Mouse (Mus musculus): Measurements from ENCODE around the gene Dnase1l3. TPM values are rescaled to one million over a fixed set of nuclear protein-coding genes. Genes with fewer than 3 reads are reported as not detected.
A peak's percentile ranks its signal among the peaks of the same experiment; 100 is the strongest.
"Not testable (repeated sequence)": the region's sequence is repeated elsewhere in the genome, so short reads cannot be mapped to it uniquely, and the experiment has no call there.

The Dnase1l3 gene
- polyA plus RNA-seq, 2 experiments, result 0.68 to 2.1 TPM

GRCm38 (mm10) chr14:8007486-8007885 lies 13.1 kb upstream of the Dnase1l3 start:
- Histone ChIP-seq H3K4me3 (ENCODE audit: insufficient read depth in 1 of 2, low read depth in 2 of 2, low read length in 2 of 2) (no peak overlapping the region), H3K36me3 (replicated peaks; ENCODE audit: control insufficient read depth, insufficient read depth, low read depth) (no peaks in the 10 kb centered on the region), H3K9ac (replicated peaks) (no peak overlapping the region), H3K27me3 (ENCODE audit: control insufficient read depth, insufficient read depth, low read length) (peaks cover 15% of the 10 kb centered on the region), H3K9me3 (ENCODE audit: control insufficient read depth, low read length) (no peaks in the 10 kb centered on the region), H3K27ac (no peak overlapping the region), H3K4me1 (replicated peaks; ENCODE audit: control insufficient read depth in 2 of 2, insufficient read depth in 2 of 2, low read length in 1 of 2) (peaks cover 0 to 7% of the 10 kb centered on the region in 2 experiments; a peak in 2 of 4 replicates), H3K4me2 (ENCODE audit: low read depth) (no peak overlapping the region)
- ATAC-seq (ENCODE audit: insufficient read depth) (no peak), DNase-seq (ENCODE audit: low read depth in 3 of 3, low spot score in 3 of 3) (no peak)
- TF ChIP-seq EP300 (IDR thresholded peaks at IDR 0.05; ENCODE audit: low read depth) (no peak), CTCF (IDR thresholded peaks at IDR 0.05; ENCODE audit: low read depth) (no peak)
- WGBS (ENCODE audit: insufficient replicate concordance), result 48% methylated on average over 2 of the region's 2 CpGs

DNA sequence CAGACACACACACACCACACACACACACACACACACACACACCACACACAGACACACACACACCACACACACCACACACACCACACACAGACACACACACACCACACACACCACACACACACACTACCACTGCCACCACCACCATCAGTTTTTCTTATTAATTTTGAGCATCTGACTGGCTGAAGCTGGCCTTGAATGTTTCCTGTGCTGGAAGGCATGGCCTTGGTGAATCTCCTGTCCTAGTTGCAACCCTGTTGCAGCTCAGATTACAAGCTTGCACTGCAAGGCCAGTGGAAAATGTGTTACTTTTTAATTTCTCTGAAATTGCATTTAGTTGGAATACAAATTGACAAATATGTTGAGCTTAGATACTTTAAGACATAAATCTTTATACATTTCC lies 12.7 kb upstream of the Dnase1l3 start:
- TF ChIP-seq CTCF (IDR thresholded peaks at IDR 0.05; ENCODE audit: low read depth) (no peak), EP300 (IDR thresholded peaks at IDR 0.05; ENCODE audit: low read depth) (no peak)
- H3K9ac ChIP-seq (replicated peaks), result no peak overlapping the region
- H3K4me3 ChIP-seq (ENCODE audit: insufficient read depth in 1 of 2, low read depth in 2 of 2, low read length in 2 of 2), result no peak overlapping the region
- DNase-seq (ENCODE audit: low read depth in 3 of 3, low spot score in 3 of 3), result no peak
- H3K27me3 ChIP-seq (ENCODE audit: control insufficient read depth, insufficient read depth, low read length), result peaks cover 19% of the 10 kb centered on the region
- H3K27ac ChIP-seq, result no peak overlapping the region
- no peak overlapping the region for H3K4me2 ChIP-seq (ENCODE audit: low read depth)
- no peaks in the 10 kb centered on the region for H3K9me3 ChIP-seq (ENCODE audit: control insufficient read depth, low read length)
- ATAC-seq (ENCODE audit: insufficient read depth), result no peak
- no peaks in the 10 kb centered on the region for H3K36me3 ChIP-seq (replicated peaks; ENCODE audit: control insufficient read depth, insufficient read depth, low read depth)
- H3K4me1 ChIP-seq (replicated peaks; ENCODE audit: control insufficient read depth in 2 of 2, insufficient read depth in 2 of 2, low read length in 1 of 2), result peaks cover 0 to 9% of the 10 kb centered on the region in 2 experiments; a peak in 2 of 4 replicates

- not testable (repeated sequence) for H3K4me2 ChIP-seq (ENCODE audit: low read depth); DNase-seq (ENCODE audit: low read depth in 3 of 3, low spot score in 3 of 3); H3K4me1 ChIP-seq (replicated peaks; ENCODE audit: control insufficient read depth in 2 of 2, insufficient read depth in 2 of 2, low read length in 1 of 2); H3K27ac ChIP-seq; H3K9ac ChIP-seq (replicated peaks); H3K9me3 ChIP-seq (ENCODE audit: control insufficient read depth, low read length); H3K36me3 ChIP-seq (replicated peaks; ENCODE audit: control insufficient read depth, insufficient read depth, low read depth); H3K4me3 ChIP-seq (ENCODE audit: insufficient read depth in 1 of 2, low read depth in 2 of 2, low read length in 2 of 2); ATAC-seq (ENCODE audit: insufficient read depth)
- peaks cover 25% of the 10 kb centered on the region for H3K27me3 ChIP-seq (ENCODE audit: control insufficient read depth, insufficient read depth, low read length)
- 48% methylated on average over 3 of the region's 3 CpGs for WGBS (ENCODE audit: insufficient replicate concordance)
Measured at GRCm38 (mm10) chr14:8006061-8006460, 11.7 kb upstream of the Dnase1l3 start.

GRCm38 (mm10) chr14:8003727-8004670 lies 9.6 kb upstream of the Dnase1l3 start:
- 31% methylated on average over 18 of the region's 18 CpGs for WGBS (ENCODE audit: insufficient replicate concordance)
- peaks cover 0 to 9% of the 10 kb centered on the region in 2 experiments; a peak in 2 of 4 replicates for H3K4me1 ChIP-seq (replicated peaks; ENCODE audit: control insufficient read depth in 2 of 2, insufficient read depth in 2 of 2, low read length in 1 of 2)
- TF ChIP-seq CTCF (IDR thresholded peaks at IDR 0.05; ENCODE audit: low read depth) (no peak), EP300 (IDR thresholded peaks at IDR 0.05; ENCODE audit: low read depth) (no peak)
- ATAC-seq (ENCODE audit: insufficient read depth) (no peak), DNase-seq (ENCODE audit: low read depth in 3 of 3, low spot score in 3 of 3) (no peak)
- H3K27me3 ChIP-seq (ENCODE audit: control insufficient read depth, insufficient read depth, low read length), result peaks cover 30% of the 10 kb centered on the region
- H3K9ac ChIP-seq (replicated peaks), result no peak overlapping the region
- peak overlapping the region; percentile 47 to 59; a peak in 2 of 4 replicates for H3K4me3 ChIP-seq (ENCODE audit: insufficient read depth in 1 of 2, low read depth in 2 of 2, low read length in 2 of 2)
- no peaks in the 10 kb centered on the region for H3K9me3 ChIP-seq (ENCODE audit: control insufficient read depth, low read length)
- no peak overlapping the region for H3K27ac ChIP-seq
- H3K36me3 ChIP-seq (replicated peaks; ENCODE audit: control insufficient read depth, insufficient read depth, low read depth), result no peaks in the 10 kb centered on the region
- H3K4me2 ChIP-seq (ENCODE audit: low read depth), result peak overlapping the region; percentile 63

DNA sequence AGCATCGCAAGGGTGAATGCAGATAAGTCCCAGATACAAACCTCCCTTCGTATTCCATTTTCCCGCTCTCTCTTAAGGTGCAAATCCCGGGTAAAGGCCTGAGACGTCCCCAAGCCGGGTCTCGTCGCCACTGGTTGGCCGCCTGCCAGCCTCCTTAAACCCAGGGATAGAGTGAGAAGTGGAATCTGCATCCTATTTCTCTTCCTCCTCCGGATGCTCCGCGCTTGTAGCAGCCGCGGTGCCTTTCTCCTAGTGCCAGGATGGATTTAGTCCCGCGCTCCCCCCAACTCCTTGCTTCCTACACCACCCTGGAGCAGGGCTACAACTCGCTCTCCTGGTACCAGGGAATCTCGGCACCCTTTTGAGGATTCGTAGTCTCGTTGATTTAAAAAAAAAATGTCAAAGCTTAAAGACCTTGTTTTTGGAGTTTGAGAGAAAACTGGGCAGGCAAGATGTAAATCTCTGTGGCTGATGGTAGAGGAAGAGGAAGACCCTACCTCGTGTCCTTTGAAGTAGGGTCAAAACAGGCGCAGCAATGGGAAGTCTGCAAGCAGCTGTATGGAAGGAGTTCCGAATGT lies 8.8 kb upstream of the Dnase1l3 start:
- H3K27ac ChIP-seq, result no peak overlapping the region
- TF ChIP-seq CTCF (IDR thresholded peaks at IDR 0.05; ENCODE audit: low read depth) (no peak), EP300 (IDR thresholded peaks at IDR 0.05; ENCODE audit: low read depth) (no peak)

More for the DNA sequence above, 8.8 kb upstream of the Dnase1l3 start:
- 1% methylated on average over 23 of the region's 23 CpGs for WGBS (ENCODE audit: insufficient replicate concordance)
- no peak for ATAC-seq (ENCODE audit: insufficient read depth)
- H3K4me2 ChIP-seq (ENCODE audit: low read depth), result peak overlapping the region; percentile 63
- H3K27me3 ChIP-seq (ENCODE audit: control insufficient read depth, insufficient read depth, low read length), result peaks cover 30% of the 10 kb centered on the region
- DNase-seq (ENCODE audit: low read depth in 3 of 3, low spot score in 3 of 3), result no peak
- H3K9me3 ChIP-seq (ENCODE audit: control insufficient read depth, low read length), result no peaks in the 10 kb centered on the region
- H3K9ac ChIP-seq (replicated peaks), result no peak overlapping the region
- no peaks in the 10 kb centered on the region for H3K36me3 ChIP-seq (replicated peaks; ENCODE audit: control insufficient read depth, insufficient read depth, low read depth)
- peak overlapping the region; percentile 47 to 59 for H3K4me3 ChIP-seq (ENCODE audit: insufficient read depth in 1 of 2, low read depth in 2 of 2, low read length in 2 of 2)
- peaks cover 0 to 9% of the 10 kb centered on the region in 2 experiments; a peak in 2 of 4 replicates for H3K4me1 ChIP-seq (replicated peaks; ENCODE audit: control insufficient read depth in 2 of 2, insufficient read depth in 2 of 2, low read length in 1 of 2)
